Mouse (Mus musculus) lung, postnatal 0 days (tissue): ENCODE measurements around the gene Pum2.

Experiments
- CTCF ChIP-seq: IDR thresholded peaks from 2 replicates; pipeline ENCODE4 v1.5.1; 2016; ENCODE audit warnings: antibody characterized with exemption, mild to moderate bottlenecking
- EP300 ChIP-seq: IDR thresholded peaks from 2 replicates; pipeline ENCODE4 v1.6.1; 2016; ENCODE audit warnings: antibody characterized with exemption, mild to moderate bottlenecking, control low read depth

DNA sequence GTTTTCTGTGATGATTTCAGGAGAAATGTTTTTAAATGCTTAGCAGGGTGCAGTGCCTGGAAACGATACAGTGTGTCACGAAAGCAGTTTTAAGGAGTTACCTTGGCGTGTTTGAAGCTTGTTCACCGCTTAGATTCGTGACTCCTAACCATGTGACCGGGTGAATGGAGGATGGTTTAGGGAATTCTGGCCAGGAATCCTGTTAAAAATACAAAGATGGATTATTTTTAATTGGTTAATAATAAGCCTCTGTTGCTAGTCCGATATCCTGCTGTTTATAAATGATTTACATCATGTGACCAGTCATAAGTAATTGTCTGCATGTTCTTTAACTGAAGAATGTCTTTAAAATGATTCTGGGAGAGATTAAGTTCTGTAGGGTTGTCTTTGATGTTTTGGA, 1.4 kb downstream of the Pum2 start:
- TF ChIP-seq EP300 (no peak), CTCF (no peak)
